Mouse (Mus musculus): ENCODE measurements around the gene Ptprg.

The Ptprg gene

DNA sequence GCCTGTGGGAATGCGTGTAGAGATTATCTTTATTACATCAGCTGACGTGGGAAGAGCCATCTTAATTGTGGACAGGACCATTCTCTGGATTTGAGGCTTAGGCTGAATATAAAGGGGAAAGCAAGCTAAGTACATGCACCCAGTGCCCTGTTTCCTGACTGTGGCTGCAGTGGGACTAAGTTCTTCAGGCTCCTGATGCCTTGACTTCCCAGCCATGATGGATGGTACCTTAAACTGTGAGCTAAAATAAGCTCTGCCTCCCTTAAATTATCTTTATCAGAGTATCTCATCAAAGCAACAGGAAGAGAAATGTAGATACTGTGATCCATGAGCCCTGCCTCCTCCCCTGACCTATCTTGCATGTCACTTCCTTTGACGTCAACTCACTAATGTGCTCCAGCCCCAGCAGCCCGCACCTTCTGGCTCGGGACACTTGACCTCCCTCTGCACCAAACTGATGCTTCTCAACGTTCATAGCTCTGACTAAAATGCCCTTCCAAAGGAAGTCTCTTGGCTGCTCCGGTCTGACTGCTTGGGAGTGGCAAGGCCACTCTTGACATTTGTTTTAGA, 578.8 kb downstream of the Ptprg start:
- no peak for DNase-seq (ENCODE audit: extremely low spot score, low spot score)

DNA sequence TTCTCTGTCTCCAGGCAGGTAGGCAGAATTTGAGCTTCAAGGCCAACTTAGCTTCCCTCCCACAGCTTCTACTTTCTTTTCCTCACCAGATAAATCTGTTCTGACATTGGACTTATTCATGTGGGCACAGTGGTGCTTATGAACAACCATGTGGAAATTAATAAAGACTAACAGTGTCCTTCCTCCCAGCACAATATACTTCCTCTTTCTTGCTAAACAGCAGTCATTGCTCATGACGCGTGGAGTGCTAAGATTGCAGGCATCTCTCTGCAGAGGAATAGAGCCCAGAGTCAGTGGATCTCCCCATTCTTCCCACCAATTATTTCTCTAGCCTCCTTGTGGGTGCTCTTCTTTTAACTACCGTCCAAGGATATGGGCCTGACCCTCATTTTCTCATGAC, 579.8 kb downstream of the Ptprg start:
- DNase-seq (ENCODE audit: extremely low spot score, low spot score): no peak

DNA sequence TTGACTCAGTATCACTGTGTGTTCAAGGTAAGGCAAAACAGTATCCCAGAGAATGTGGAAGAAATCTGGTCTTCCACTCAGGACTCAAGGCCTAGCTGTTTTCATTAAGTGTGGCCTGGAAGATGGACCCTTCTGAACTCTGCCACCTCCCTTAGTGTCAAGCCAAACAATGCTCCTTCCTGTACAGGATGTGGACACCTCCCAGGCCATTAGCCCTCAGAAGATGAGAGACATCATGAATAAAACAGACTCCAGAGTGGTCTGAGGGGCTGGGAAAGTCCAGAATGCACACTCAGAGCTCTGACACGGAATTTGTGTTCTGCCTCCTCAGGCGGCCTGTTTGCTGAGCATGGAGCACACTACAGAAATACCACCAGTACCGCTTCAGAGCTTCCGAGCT, 581.2 kb downstream of the Ptprg start:
- DNase-seq (ENCODE audit: extremely low spot score, low spot score): no peak

GRCm38 (mm10) chr14:12136536-12136935, 583.2 kb downstream of the Ptprg start:
- no peak for DNase-seq (ENCODE audit: extremely low spot score, low spot score)

DNA sequence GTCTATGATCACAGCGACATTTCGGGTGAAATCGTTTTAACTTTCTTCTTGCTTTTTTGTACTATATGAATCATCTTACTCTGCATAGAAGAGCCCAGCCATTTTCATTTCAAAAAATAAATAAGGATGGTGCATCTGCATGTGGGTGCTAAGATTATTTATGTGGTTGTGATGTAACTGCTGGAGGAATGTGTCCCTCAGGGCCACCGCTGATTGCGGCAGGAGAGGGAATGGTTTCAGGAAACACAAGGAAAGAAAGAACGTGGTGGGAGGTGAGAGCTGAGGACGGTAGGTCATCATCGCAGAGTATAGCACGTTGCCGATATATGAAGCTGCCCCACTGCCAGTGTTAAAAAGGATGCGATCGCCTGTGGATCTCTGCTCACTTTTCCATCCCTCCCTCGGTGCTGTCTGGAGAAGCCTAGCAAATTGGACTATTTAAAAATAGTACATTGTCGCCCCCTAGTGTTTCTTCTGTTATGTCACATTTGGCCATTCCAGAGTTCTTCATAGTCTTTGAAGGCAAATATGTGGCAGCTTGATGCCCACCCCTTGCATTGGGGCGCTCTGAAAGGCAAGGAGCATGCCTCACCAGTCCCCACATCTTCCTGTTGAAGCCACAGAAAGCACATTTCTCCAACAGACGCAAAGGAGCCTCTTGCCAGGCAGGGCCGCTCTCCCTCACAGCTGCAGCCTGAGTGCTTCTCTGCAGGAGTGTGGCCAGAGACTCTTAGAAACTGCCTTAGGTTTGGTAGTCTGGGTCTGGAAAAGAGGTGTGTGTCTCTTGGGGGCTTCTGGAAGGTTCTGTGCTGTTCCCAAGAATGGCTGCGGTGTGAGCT, 586.5 kb downstream of the Ptprg start:
- DNase-seq (ENCODE audit: extremely low spot score, low spot score): peak; percentile 46

- DNase-seq (ENCODE audit: extremely low spot score, low spot score): no peak
Measured at GRCm38 (mm10) chr14:12143941-12144485, 590.7 kb downstream of the Ptprg start.

DNA sequence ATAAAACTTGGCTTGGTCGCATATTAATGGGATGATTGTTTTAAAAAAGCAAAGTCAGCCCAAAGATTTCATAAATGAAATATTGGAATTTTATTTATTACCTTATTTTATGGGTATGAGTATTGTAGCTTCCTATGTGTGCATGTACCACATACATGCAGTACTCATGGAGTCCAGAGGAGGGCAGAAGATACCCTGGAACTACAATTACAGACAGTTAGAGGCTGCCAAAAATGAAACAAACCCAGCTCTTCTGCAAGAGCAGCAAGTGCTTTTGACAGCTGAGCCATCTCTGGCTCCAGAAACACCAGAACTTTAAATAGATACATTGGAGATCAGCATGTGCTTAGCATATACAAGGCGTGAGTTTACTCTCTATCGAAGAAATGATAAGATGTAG, 592.6 kb downstream of the Ptprg start:
- no peak for DNase-seq (ENCODE audit: extremely low spot score, low spot score)

DNA sequence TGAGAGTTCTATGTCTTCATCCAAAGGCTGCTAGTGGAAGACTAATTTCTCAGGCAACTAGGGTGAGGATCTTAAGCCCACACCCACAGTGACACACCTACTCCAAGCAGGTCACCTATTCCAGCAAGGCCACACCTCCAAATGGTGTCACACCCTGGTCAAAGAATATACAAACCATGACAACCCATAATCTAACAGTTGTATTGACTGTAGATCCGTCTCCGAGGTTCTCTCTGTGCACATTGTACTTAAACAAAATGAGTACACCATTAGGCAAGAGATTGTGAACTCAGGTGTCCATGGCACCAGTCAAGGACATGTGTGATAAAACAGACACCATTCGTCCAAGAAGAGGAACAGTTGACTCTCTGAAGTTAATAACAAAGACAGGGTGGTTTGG, 596.2 kb downstream of the Ptprg start:
- DNase-seq (ENCODE audit: extremely low spot score, low spot score): no peak

DNA sequence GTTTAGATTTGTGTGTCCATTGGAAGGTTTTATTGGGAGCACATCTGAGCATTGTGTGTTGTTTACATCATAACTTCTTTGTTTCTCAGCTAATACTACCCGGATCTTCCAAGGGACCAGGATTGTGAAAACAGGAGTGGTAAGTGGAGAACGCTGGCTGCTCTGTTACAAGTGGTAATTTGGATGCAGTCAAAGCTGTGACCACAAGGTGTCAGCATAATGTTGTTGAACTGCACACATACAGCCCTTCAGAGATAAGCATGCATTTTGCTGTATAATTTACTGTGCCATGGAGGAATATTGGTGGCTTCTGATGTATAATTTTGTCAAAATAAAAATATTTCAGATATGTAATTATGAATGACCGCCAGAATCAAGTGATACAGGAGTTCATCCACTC, 598.6 kb downstream of the Ptprg start:
- peak; percentile 49 for DNase-seq (ENCODE audit: extremely low spot score, low spot score)

DNA sequence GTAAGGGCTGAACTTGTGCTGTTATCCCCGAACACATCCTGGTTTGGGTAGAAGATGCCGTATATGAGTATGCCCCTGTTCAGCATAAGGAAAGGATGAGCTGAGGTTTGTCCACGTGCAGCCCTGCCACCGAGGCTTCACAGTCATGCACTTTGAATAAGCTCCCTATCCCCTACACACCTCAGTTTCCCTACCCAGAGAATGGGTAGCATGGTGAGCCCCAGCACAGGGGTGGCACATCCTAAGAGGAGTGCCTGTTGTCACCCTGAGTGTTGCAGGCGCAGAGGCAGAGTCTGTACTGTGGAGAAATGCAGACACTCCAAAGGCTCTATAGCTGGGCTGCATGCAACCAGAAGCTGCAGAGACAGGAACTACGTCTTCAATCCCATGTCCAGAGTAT, 599.4 kb downstream of the Ptprg start:
- DNase-seq (ENCODE audit: extremely low spot score, low spot score): no peak

GRCm38 (mm10) chr14:12153599-12153998, 600.3 kb downstream of the Ptprg start:
- DNase-seq (ENCODE audit: extremely low spot score, low spot score): no peak

DNA sequence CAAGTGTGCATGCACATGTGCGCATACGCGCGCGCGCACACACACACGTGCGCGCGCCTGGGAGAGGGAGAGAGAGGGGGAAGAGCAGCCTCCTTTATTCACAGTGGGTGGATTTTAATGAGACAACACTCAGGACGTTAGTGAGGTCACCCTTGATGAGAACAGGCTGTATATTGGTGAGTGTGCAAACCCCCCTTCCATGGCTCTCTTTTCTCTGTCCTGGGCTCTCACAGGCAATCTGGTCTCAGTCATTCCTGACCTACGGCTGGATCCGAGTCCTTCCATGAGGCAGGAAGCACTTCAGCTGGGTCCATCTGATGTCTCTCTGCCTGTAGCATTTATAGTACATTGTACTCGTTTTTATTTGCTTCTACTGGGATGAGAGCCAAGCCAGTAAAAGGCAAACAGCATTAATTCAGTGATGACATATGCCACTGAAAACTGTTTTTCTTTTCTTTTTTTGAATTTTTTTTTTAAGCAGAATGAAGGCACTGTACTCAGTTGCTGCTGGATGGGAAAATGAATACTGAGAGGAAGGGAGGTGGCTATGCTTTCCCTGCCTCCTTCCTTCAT, 608.5 kb downstream of the Ptprg start:
- no peak for DNase-seq (ENCODE audit: extremely low spot score, low spot score)

GRCm38 (mm10) chr14:12162331-12162854, 609.1 kb downstream of the Ptprg start:
- DNase-seq (ENCODE audit: extremely low spot score, low spot score): no peak

DNA sequence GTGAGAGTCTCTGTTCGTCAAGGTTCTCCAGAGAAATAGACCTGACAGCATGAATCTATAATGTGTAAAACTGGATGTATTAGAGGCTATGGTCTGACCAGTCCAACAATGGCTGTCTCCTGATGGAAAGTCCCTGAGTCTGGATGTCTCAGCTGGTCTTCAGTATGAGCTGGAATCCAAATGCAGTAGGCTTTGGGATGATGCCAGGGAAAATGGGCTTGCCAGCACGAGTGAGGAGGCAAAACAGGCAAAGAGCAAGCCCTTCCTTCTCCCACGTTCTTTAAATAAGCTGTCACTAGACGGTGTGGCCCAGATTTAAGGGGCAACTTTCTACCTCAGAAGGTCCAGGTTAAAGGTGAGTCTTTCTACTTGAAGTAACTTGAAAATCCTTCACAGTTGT, 609.9 kb downstream of the Ptprg start:
- DNase-seq (ENCODE audit: extremely low spot score, low spot score): no peak

DNA sequence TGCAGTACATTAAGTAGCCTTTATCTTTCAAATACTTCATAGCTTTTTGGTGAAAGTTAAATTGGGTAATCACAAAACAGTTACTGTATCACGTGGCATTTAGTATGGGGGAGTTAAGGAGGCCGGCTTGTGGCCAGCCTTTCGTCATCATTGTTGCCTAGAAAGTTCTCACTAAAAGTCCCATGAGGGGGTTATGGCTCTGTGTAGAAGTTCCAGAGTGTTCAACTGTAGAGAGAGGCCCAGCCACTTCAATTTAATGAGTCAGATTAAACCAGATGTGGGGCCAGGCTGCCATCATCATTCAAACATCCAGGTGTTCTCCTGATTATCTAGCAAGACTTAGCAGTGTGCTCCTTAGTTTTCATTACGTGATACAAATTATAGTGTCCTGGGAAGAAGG, 613.9 kb downstream of the Ptprg start:
- no peak for DNase-seq (ENCODE audit: extremely low spot score, low spot score)

- DNase-seq (ENCODE audit: extremely low spot score, low spot score): no peak
Measured at GRCm38 (mm10) chr14:12167651-12168050, 614.3 kb downstream of the Ptprg start.

GRCm38 (mm10) chr14:12177436-12177835, 624.1 kb downstream of the Ptprg start:
- DNase-seq (ENCODE audit: extremely low spot score, low spot score): no peak

DNA sequence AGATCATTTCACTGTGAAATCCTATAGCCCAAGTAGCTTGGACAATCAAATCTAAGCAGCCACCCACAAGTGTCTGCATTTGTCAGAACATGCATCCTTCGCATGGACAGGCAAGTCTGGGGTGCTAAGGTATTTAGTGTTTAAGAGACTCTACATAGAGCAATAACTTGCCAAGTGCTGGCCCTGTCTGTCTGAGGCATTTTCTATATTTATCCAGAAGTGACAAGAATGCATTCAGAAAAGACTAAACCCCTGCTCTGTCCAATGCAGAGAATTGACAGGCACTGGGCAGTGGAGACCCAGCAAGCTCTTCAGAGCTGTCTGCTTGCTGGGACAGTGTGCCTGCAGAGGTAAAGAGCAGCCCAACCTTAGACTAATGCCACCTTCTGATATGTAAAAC, 625.3 kb downstream of the Ptprg start:
- no peak for DNase-seq (ENCODE audit: extremely low spot score, low spot score)

DNA sequence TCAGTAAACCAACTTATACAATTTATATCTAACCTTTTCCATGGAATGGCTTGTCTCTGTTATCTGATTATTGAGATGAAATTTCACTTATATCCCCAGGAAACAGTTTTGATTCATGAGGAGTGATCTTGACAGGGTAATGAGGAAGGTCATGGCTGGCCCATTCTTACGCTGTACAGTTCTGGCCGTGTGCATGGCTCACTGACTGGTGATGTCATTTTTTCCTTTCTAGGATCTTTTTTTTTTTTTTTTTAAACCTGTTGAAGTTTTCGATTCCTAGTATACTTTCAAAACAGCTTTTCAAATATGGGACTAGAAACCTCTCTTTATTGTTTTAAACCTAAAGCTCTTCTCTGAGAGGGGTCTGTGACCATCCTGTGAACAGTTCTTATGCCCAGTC, 626.8 kb downstream of the Ptprg start:
- no peak for DNase-seq (ENCODE audit: extremely low spot score, low spot score)

DNA sequence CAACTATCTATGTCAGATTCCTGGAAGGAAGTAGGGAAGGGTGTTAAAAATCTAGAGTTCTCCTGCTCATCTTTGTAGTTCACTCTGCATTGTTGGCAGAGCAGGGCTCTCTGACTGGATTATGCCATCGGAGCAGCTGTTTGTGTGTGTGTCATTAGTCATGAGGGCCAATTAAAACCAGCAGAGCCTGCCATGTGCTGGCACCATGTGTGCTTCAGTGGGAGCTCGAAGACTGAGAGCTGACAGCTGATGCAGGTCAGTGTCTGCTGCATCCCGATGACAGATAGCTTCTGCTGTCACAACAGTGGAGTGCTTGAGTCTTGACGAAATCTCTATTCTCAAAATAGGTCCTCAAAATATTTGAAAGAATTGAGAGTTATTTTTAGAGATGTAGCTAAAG, 631.7 kb downstream of the Ptprg start:
- no peak for DNase-seq (ENCODE audit: extremely low spot score, low spot score)

GRCm38 (mm10) chr14:12188352-12188751, 635.0 kb downstream of the Ptprg start:
- no peak for DNase-seq (ENCODE audit: extremely low spot score, low spot score)

GRCm38 (mm10) chr14:12189266-12189665, 635.9 kb downstream of the Ptprg start:
- DNase-seq (ENCODE audit: extremely low spot score, low spot score): no peak

Measured in neural tube, embryonic 10.5 days (tissue).